Mouse (Mus musculus) stomach, embryonic 16.5 days (tissue): Measurements from ENCODE around the gene Scap. TPM values are rescaled to one million over a fixed set of nuclear protein-coding genes. Genes with fewer than 3 reads are reported as not detected.
"Not testable (repeated sequence)": the region's sequence is repeated elsewhere in the genome, so short reads cannot be mapped to it uniquely, and the experiment has no call there.

ENCODE experiments used
- ATAC-seq: fragments of 200-750 bp; cut with Nextera tagmentation; 2 replicates; pipeline ENCODE4 v1.8.0; 2017; ENCODE audit warnings: moderate number of reproducible peaks, moderate TSS enrichment; ENCODE audit not compliant: insufficient read depth, low FRiP score
- H3K27ac ChIP-seq: fragments of 300-500 bp; sonication (generic); 2 replicates; pipeline ENCODE4 v1.5.1; 2014; ENCODE audit warnings: low read length
- H3K27me3 ChIP-seq: fragments of 300-500 bp; sonication (generic); 2 replicates; pipeline ENCODE4 v1.6.1; 2014; ENCODE audit warnings: low read length, control low read depth, mixed read lengths; ENCODE audit not compliant: control insufficient read depth, insufficient read depth
- H3K36me3 ChIP-seq: fragments of 300-500 bp; sonication (generic); 2 replicates; pipeline ENCODE4 v1.6.1; 2014; ENCODE audit warnings: low read length; ENCODE audit not compliant: control insufficient read depth, insufficient read depth
- H3K4me1 ChIP-seq: fragments of 300-500 bp; sonication (generic); 2 replicates; pipeline ENCODE4 v1.6.1; 2014; ENCODE audit warnings: low read length, control low read depth, mixed read lengths; ENCODE audit not compliant: control insufficient read depth, insufficient read depth
- H3K4me2 ChIP-seq: fragments of 300-500 bp; sonication (generic); 2 replicates; pipeline ENCODE4 v1.6.1; 2014; ENCODE audit warnings: low read depth, low read length, mixed read lengths
- H3K4me3 ChIP-seq: fragments of 300-500 bp; sonication (generic); replicated peaks from 2 replicates; pipeline ENCODE4 v1.5.1; 2014; ENCODE audit warnings: mild to moderate bottlenecking, low read length
- H3K9ac ChIP-seq: fragments of 300-500 bp; sonication (generic); 2 replicates; pipeline ENCODE4 v1.6.1; 2014; ENCODE audit warnings: low read length
- H3K9me3 ChIP-seq: fragments of 300-500 bp; sonication (generic); replicated peaks from 2 replicates; pipeline ENCODE4 v1.6.1; 2016; ENCODE audit warnings: low read length, control low read depth; ENCODE audit not compliant: control insufficient read depth
- WGBS: fragments of 180-500 bp; shearing (Covaris S2); extraction: QIAGEN DNeasy Blood & Tissue Kit; methylation state at CpG from one replicate; pipeline ENCODE4 v1.1.7; 2014; 5-methylcytosine and 5-hydroxymethylcytosine counted together
- polyA plus RNA-seq: library from polyadenylated mRNA; unstranded; fragments of >200 nt; fragmentation: Nextera tagmentation; extraction: Ambion mirVana; gene quantifications from 2 replicates; pipeline ENCODE4 v1.2.1, GENCODE M21; 2015

The Scap gene
- polyA plus RNA-seq, 1 experiment from 2014 or later = 36.1 TPM

GRCm38 (mm10) chr9:110362337-110362736 lies 29.2 kb downstream of the Scap start:
- Histone ChIP-seq H3K9ac (no peak overlapping the region), H3K27ac (no peak overlapping the region), H3K4me2 (no peak overlapping the region), H3K9me3 (no peaks in the 10 kb centered on the region), H3K4me1 (no peaks in the 10 kb centered on the region), H3K4me3 (no peak overlapping the region), H3K27me3 (no peaks in the 10 kb centered on the region), H3K36me3 (no peaks in the 10 kb centered on the region)
- no peak; the same call in 1 of the 2 replicates for ATAC-seq
- 75% methylated on average over 10 of the region's 10 CpGs for WGBS

GRCm38 (mm10) chr9:110366746-110367145 lies 33.7 kb downstream of the Scap start:
- Histone ChIP-seq H3K36me3 (no peaks in the 10 kb centered on the region), H3K27me3 (no peaks in the 10 kb centered on the region), H3K4me1 (no peaks in the 10 kb centered on the region), H3K27ac (no peak overlapping the region), H3K9me3 (no peaks in the 10 kb centered on the region), H3K9ac (no peak overlapping the region), H3K4me3 (no peak overlapping the region), H3K4me2 (no peak overlapping the region)
- 80% methylated on average over 5 of the region's 5 CpGs for whole genome bisulfite sequencing
- ATAC-seq = no peak

DNA sequence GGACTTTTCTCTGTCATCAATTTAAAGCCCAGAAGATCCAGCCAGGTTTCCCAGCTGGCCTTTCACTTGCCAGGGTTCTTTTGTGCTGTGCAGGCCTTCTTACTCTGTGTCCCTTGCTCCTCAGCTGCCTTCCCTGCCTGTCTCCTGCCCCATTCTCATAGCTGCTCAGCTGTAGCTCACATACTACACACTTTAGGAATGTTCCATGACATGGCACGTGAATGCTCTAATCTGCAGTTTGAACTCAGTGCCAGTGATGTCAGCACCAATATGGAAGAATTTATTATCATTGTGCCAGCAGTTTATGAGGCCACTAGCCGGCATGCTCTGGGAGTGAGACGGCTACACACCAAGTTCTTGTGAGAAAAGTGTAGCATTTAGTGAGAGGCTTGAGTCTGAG lies 36.8 kb downstream of the Scap start:
- 90% methylated on average over 3 of the region's 3 CpGs for WGBS
- ATAC-seq = no peak
- Histone ChIP-seq H3K4me1 (no peaks in the 10 kb centered on the region), H3K27ac (no peak overlapping the region), H3K4me2 (no peak overlapping the region), H3K36me3 (no peaks in the 10 kb centered on the region), H3K9ac (no peak overlapping the region), H3K9me3 (no peaks in the 10 kb centered on the region), H3K27me3 (no peaks in the 10 kb centered on the region), H3K4me3 (no peak overlapping the region)

GRCm38 (mm10) chr9:110373871-110374270 lies 40.8 kb downstream of the Scap start:
- H3K4me1 ChIP-seq = no peaks in the 10 kb centered on the region
- ATAC-seq = no peak
- 0 out of 2 replicates have a peak, but pooled peaks cover 4% of the 10 kb centered on the region for H3K36me3 ChIP-seq
- no peak overlapping the region for H3K9ac ChIP-seq
- no peak overlapping the region for H3K4me2 ChIP-seq
- no peak overlapping the region for H3K4me3 ChIP-seq
- H3K27me3 ChIP-seq = no peaks in the 10 kb centered on the region
- H3K27ac ChIP-seq = no peak overlapping the region
- H3K9me3 ChIP-seq = no peaks in the 10 kb centered on the region
- 91% methylated on average over 13 of the region's 13 CpGs for WGBS

DNA sequence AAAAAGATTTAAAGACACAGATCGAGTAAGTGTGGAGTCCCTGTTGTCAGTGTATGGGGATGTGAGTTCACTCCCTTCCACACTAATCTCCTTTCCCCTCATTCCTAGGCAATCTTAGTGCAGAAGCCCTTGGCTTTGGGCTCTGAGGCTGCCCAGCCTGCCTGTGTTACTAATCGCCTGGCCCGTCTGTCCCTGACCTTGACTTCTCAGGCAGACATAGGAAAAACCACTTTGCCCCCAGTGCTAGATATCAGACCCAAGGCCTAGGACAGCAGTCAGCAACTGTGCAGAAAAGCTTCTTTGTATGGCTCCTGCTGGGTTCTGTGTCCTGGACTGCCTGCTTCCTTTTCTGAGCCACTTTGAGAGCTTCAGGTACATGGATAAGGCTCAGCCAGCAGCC lies 42.6 kb downstream of the Scap start:
- H3K4me2 ChIP-seq = no peak overlapping the region
- 85% methylated on average over 3 of the region's 3 CpGs for WGBS
- H3K27me3 ChIP-seq = no peaks in the 10 kb centered on the region
- 0 out of 2 replicates have a peak, but pooled peaks cover 4% of the 10 kb centered on the region for H3K36me3 ChIP-seq
- H3K4me3 ChIP-seq = no peak overlapping the region
- H3K9me3 ChIP-seq = no peaks in the 10 kb centered on the region
- no peak for ATAC-seq
- no peak overlapping the region for H3K9ac ChIP-seq
- H3K27ac ChIP-seq = no peak overlapping the region
- H3K4me1 ChIP-seq = no peaks in the 10 kb centered on the region

GRCm38 (mm10) chr9:110377655-110378054 lies 44.6 kb downstream of the Scap start:
- H3K27me3 ChIP-seq, H3K4me1 ChIP-seq, ATAC-seq, H3K4me2 ChIP-seq, H3K9ac ChIP-seq, H3K4me3 ChIP-seq, H3K36me3 ChIP-seq, H3K9me3 ChIP-seq, H3K27ac ChIP-seq: not testable (repeated sequence)
- WGBS = 86% methylated on average over 15 of the region's 15 CpGs

DNA sequence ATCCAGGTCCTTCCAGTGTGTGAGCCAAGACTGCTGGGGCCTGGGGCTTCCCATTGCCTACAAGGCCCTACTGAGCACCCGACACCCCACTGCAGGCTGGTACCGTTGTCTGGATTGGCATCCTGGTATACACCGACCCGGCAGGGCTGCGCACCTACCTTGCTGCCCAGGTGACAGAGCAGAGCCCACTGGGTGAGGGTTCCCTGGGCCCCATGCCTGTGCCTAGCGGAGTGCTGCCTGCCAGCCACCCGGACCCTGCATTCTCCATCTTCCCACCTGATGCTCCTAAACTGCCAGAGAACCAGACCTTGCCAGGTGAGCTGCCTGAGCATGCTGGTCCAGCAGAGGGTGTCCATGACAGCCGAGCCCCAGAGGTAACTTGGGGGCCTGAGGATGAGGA lies 46.3 kb downstream of the Scap start:
- Histone ChIP-seq H3K36me3 (0 out of 2 replicates have a peak, but pooled peaks cover 4% of the 10 kb centered on the region), H3K27me3 (no peaks in the 10 kb centered on the region), H3K4me2 (no peak overlapping the region), H3K27ac (no peak overlapping the region), H3K9me3 (no peaks in the 10 kb centered on the region), H3K9ac (no peak overlapping the region), H3K4me3 (no peak overlapping the region), H3K4me1 (0 out of 2 replicates have a peak, but pooled peaks cover 3% of the 10 kb centered on the region)
- 91% methylated on average over 8 of the region's 8 CpGs for WGBS
- no peak for ATAC-seq

GRCm38 (mm10) chr9:110380662-110381061 lies 47.6 kb downstream of the Scap start:
- ATAC-seq = no peak; the same call in 1 of the 2 replicates
- Histone ChIP-seq H3K4me2 (no peak overlapping the region), H3K27ac (no peak overlapping the region), H3K4me1 (0 out of 2 replicates have a peak, but pooled peaks cover 3% of the 10 kb centered on the region), H3K27me3 (no peaks in the 10 kb centered on the region), H3K4me3 (no peak overlapping the region), H3K9ac (no peak overlapping the region), H3K9me3 (no peaks in the 10 kb centered on the region), H3K36me3 (peaks cover 10% of the 10 kb centered on the region)
- WGBS = 26% methylated on average over 21 of the region's 21 CpGs

DNA sequence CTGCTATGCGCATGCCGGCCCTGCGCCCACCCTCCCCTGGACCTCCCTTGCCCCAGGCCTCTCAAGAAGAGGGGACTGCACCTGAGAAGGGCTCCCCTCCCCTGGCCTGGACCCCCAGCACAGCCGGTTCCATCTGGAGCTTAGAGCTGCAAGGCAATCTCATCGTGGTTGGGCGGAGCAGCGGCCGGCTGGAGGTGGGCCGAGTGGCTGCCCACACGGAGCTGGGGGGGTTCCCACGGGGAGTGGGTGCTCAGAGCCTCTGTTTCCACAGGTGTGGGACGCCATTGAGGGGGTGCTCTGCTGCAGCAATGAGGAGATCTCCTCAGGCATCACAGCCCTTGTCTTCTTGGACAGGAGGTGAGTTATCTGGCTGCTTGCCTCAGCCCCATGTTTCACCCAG lies 48.2 kb downstream of the Scap start:
- no peak for ATAC-seq
- Histone ChIP-seq H3K4me3 (no peak overlapping the region), H3K27ac (no peak overlapping the region), H3K4me1 (0 out of 2 replicates have a peak, but pooled peaks cover 3% of the 10 kb centered on the region), H3K36me3 (peaks cover 16% of the 10 kb centered on the region), H3K27me3 (no peaks in the 10 kb centered on the region), H3K9me3 (no peaks in the 10 kb centered on the region), H3K4me2 (no peak overlapping the region), H3K9ac (no peak overlapping the region)
- 63% methylated on average over 12 of the region's 12 CpGs for WGBS
